Mouse (Mus musculus): ENCODE results near the gene Tvp23b.
A peak's percentile ranks its signal among the peaks of the same experiment; 100 is the strongest.

The Tvp23b gene

DNA sequence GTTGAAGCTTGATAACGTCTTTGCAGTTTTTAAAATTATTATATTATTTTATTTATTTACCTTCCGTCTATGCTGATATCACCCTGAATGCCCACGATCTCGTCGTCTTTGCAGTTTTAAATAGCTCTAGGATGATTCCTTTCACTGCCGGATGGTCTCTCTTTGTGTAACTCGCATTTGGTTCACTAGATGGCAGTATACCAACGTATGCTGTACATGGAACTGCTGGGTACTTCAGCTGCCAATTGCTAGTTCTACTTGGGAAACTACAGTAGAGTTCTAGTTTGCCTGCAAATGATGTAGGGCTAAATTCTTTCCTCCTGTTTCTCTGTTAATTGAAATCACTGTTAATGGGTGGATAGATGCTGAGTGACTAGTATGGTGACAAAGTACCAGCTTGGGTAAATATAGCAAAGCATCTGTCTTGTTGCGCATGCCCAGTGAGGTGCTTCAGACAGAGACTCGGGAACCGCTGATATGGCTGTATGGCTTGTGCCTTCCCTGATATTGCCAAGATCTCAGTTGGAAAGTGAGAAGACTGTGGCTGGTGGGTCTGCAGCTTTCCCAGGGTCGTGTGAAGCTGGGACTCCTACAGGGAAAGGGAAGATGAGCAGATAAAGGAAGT lies 22.6 kb downstream of the Tvp23b start:
- DNase-seq, result no peak

DNA sequence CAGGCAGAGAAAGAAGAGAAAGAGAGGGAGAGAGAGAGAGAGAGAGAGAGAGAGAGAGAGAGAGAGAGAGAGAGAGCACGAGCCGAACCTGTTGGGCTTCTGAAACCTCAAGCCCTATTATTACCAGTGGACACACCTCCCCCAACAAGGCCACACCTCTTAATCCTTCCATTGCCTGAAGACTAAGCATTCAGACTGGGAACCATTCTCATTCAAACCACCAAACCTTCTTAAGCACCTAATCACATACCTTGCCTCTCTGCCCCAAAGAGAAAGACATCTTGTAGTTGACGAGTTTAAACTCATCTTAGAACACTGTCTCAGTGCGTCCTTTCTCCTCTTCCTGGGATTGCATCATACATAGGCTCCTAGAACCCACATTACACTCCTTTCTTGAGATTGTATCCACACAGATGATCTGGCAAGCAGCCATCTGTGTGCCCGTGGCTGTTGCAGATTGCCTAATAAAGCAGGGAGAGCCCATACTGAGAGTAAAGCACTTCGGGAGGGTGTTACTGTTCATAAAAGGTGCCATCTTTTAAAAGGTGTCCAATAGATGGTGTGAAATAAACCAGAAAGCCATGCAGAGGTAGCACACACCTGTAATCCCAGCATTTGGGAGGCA lies 24.7 kb downstream of the Tvp23b start:
- no peak for DNase-seq

DNA sequence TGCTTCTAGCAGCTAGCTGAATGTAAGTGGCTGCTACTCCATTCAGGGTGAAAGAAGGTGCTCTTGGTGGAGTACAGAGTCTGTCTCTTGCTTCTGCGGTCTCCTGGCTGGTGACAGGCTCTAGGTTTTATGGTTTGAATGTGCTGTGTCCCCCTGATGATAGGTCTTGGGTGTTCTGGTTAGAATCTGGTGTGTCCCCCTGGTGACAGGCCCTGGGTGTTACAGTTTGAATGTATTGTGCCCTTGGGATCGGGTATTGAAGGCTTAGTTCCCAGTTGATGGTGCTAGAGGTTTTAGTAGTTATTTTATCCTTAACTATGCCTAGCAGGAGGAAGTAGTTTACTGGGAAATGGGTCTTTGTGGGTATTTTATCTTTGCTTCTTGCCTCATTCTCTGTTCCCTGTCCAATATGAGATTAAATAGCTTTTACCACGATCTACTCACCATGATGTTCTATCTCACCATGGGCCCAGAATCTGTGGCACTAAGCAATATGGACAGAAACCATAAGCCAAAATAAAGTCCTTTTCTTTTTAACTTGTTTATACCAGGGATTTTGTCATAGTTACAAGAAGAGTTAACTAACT lies 30.6 kb downstream of the Tvp23b start:
- no peak for DNase-seq

DNA sequence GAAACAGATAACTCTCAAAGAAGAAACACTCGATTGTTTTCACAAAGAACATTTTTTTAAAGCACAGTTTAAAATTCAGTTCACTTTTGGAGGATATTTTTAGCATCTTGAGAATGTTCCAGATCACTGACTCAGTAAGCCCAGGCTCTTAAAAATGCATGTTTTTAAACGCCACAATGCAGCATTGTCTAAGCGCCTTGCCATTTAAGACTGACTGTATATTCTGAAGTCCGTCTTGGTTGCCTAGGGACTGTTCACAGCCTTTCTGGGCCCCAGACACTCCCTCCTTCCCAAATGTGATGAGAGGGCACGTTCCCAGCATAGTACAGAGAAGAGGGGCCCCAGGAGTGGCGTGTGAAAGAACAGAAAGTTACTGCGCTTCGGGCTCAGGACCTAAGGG lies 32.1 kb downstream of the Tvp23b start:
- no peak for DNase-seq

DNA sequence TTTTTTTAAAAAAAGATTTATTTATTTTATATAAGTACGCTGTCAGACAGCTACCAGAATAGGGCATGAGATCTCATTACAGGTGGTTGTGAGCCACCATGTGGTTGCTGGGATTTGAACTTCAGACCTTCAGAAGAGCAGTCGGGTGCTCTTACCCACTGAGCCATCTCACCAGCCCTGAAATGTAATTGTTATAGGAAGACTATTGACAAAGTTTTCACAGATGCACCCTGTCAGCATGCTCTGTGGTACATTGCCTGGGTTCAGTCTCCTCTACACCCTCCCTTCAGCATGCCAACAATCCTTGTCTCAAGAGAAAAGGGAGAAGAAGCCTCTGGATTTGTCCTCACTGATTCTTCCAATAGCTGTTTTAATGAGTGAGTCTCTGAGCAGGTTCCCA lies 33.9 kb downstream of the Tvp23b start:
- no peak for DNase-seq

DNA sequence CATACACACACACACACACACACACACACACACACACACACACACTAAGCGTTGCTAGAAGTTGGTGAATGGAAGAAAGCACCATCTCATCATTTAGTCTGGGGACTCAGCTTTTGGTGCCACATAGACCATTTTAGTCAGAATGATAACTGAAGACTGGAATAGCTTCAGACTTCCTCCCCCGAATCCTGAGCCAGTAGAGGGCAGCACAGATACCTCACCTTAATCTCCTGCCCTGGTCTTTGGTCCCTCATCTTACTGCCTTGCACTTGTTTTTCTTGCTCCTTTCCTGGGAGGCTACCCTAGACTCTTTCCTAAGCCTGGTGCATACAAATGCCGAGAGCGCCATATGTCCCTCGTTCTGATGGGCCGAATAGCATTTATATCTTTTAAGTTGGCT lies 35.3 kb downstream of the Tvp23b start:
- no peak for DNase-seq

GRCm38 (mm10) chr11:62915486-62915885 lies 36.2 kb downstream of the Tvp23b start:
- no peak for DNase-seq

DNA sequence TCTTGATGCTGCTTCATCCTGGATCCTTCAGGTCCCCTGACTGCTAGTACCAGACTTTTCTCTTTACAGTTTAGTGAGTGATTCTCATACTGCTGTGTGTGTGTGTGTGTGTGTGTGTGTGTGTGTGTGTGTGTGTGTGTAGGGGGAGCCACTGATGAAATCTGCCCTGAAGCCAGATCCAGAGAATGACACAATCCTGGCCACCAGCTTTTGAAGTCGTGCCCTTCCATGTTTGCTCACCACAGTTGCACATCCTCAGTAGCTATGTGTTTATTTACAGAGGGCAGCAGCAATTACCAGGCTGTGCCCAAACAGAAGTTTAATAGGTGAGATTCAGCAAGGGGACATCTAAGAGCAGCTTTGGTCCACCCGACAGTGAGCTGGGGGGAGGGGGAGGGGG lies 37.5 kb downstream of the Tvp23b start:
- no peak for DNase-seq

GRCm38 (mm10) chr11:62919946-62920742 lies 40.9 kb downstream of the Tvp23b start:
- no peak for DNase-seq

DNA sequence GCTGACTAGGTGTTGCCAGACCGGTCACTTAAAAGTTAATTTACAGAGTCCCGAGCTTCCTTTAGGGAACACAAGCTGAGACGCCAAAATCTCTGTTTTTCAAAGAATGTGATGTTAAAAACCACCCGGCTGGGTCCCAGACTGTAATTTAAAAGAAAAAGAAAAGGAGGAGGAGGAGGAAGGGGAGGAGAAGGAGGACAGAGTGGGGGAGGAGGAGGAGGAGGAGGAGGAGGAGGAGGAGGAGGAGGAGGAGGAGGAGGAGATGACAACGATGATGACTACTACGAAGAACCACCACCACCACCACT lies 41.4 kb downstream of the Tvp23b start:
- DNase-seq, result no peak

DNA sequence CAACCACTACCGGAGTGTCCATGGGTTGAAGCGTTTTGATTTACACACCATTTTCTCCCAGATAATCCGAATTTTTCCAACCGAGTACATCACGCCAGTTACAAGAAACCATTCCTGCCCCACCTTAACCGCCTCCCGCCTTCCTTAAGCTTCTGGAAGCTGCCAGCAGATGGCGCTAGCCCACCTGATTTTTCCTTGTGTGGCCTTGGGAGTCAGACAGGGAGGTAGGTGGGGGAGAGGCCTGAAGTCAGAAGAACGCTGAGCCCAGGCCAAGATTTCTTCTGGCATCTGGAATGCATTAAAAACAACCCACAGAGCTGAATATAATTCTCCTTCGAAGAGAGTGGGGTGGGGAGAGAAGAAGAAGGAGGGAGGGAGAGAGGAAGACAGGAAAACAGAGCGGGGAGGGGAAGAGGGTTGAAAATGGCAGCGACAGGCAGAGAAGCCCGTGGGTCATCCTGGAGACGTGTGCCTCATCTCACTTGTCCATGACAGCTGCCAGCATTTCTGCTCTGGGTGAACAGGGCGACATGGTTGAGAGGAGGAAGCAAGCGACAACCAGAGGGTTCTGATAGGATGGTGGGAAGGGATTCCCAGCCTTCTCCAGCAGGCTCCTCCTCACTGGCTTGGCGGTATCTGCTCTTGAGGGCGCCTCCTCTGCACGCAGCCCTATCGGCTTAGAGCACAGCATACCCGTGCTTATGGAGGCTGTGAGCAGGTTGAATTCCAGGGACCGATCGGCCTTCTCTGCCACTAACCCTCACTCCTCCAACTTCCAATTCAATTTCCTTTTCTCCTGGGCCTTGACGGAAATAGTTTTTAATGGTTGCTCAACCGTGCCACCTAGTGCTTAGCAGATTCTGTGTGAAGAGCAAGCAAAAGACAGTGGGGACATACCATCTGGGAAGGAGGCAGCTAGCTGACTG lies 42.1 kb downstream of the Tvp23b start:
- peak; percentile 80 for DNase-seq

DNA sequence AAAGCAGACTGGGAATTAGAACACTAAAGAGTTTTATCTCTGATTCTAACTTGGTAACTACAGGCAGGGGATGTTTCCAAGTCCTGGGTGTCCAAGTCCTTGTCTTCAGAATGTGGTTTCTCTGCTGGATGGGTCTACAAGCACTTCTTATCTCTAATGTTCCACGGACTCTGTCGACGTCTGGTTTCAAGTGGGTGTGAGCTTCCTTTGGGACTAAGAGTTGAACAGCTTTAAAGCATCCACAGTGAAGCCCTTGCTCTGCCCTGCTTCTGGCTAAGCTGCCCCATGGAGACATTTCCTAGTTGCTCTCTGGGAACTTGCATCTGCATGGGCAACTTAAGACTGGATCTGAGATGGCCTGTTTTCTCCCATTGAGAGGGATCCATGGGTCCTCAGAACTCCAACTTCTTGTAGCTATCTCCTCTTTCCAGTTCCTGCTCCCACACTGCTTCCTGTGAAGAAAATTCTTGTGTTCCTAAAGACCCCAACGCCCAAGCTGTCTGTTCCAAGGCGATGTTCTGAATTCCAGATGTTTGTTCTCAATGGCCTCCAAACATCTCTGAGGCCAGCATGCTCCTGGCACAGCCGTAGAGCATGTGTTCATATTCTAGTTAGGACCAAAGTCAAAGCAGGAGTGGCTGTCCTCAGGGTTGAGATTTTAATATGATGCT lies 45.0 kb downstream of the Tvp23b start:
- no peak for DNase-seq

DNA sequence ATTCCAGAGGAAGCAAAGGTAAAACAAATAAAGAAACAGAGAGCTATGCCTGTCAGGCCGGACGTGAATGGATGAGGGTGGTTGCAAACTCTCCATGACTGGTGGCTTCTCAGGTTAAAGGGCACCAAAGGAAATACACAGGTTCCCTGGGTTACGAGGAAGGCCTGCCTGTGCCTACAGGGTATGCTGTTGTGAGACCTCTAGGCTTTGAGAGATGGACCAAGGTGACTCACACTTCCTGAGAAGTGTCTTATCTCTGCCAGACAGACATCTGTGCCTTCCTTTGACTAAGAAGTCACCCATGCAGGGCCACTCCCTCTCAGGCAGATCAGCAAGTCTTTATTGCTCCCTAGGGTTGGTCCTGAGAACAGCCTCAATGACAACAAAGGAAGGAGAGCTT lies 50.5 kb downstream of the Tvp23b start:
- no peak for DNase-seq

GRCm38 (mm10) chr11:62930574-62930973 lies 51.3 kb downstream of the Tvp23b start:
- DNase-seq, result no peak

DNA sequence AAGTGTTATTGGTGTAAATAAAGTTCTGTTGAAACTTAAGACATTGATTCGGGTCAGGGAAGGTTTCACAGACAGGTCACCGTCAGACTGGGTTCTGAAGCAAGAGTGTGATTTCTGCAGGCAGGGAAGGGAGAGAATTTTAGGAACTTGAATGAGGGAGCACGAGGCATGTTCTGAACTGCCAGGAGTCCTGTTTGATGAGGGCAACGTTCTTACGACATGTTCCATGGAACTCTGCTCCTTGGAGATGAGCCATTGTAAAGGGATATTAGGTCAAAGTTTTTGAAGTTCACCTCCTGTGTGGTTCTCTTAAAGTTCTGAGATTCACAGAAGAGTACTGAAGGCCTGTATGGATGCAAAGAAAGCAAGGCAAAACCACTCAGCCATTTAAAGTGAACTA lies 51.9 kb downstream of the Tvp23b start:
- DNase-seq, result no peak

- no peak for DNase-seq
Observed at GRCm38 (mm10) chr11:62933099-62933498, 53.8 kb downstream of the Tvp23b start.

DNA sequence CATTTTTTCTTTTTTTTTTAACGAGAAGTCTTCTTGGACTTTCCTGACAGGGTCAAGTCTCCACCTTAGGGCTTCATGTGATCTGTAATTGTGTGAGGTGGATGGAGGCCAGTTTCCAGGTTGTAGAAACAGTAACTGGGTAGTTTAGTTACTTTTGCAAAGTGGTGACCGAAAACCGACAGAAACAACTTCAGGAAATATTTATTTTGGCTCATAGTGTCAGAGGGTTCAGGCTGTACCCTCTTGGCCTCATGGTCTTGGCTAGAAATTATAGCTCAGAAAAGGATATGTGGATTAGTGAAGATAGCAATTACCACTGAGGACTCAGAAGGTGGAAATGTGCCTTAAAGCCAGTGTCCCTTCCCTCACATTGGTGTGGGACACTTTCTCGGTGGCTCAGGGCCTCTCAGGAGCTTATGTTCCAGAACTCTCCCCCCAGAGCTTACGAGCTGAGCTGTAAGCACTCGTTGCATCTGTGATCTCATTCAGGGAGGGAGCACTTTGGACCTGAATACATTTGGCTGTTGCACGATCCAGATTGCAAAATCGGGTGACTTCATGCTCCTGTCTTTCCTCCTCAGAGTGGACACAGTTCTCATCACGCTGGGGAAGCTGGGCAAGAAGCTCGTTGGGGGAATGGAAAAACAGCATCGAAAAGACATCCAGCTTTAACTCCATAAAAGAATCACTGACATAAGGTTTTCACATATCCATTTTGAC lies 55.7 kb downstream of the Tvp23b start:
- no peak for DNase-seq

- no peak for DNase-seq
Observed at GRCm38 (mm10) chr11:62937986-62938385, 58.7 kb downstream of the Tvp23b start.

DNA sequence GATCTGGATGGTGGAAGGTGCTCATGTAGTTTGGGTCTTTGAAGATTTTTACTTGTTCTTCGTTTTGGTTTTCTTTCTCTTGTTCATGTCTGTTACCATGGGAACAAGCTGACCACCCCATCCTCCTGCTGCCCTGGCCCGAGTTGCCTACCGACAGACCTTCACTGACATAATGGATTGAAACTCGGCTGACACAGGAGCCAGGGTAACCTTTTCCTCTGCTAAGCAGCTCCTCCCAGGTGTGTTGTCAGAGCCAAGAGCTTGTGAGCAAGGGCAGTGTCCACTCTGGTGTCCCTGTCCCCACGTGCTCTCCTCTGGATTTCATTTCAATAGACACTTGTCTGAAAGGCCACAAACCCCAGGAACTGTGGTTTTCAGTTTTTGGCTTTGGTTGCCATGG lies 59.7 kb downstream of the Tvp23b start:
- no peak for DNase-seq

GRCm38 (mm10) chr11:62940176-62940575 lies 60.9 kb downstream of the Tvp23b start:
- DNase-seq, result no peak

DNA sequence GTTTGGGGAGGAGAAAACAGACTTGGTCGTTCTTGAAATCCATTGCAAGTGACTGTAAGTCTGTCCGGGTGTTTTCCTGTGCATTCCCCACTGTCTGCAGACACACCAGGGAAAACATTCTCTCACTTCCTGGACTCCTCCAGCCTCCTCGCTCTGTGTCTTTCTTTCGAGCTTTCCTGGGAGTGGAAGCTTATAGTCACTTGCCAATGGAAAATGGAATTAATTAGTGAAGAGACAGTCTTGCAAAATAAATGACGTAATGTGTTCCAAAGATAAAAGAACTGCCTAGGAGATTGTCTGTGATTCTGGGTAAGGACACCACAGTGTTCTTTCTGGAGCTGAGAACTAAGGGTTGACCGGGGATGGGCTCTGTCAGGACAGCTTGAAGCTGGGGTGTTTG lies 64.3 kb downstream of the Tvp23b start:
- no peak for DNase-seq

- no peak for DNase-seq
Observed at GRCm38 (mm10) chr11:62945514-62945913, 66.3 kb downstream of the Tvp23b start.

All from cerebellum, adult 11-12 months (tissue).